Mouse (Mus musculus) intestine, postnatal 0 days (tissue): ENCODE results near the gene Prpf18. TPM values are rescaled to one million over a fixed set of nuclear protein-coding genes. Genes with fewer than 3 reads are reported as not detected.

Source experiments
- ATAC-seq: fragments of 200-750 bp; cut with Nextera tagmentation; 2 replicates; pipeline ENCODE4 v1.8.0; 2017; ENCODE audit warnings: mild to moderate bottlenecking, moderate TSS enrichment, moderate library complexity
- H3K27ac ChIP-seq: fragments of 300-500 bp; sonication (generic); 2 replicates; pipeline ENCODE4 v1.5.1; 2014; ENCODE audit warnings: mild to moderate bottlenecking, low read depth, low read length, moderate library complexity
- H3K27me3 ChIP-seq: fragments of 300-500 bp; sonication (generic); replicated peaks from 2 replicates; pipeline ENCODE4 v1.6.1; 2014; ENCODE audit warnings: low read length, mixed read lengths; ENCODE audit not compliant: control insufficient read depth, insufficient read depth
- H3K36me3 ChIP-seq: fragments of 300-500 bp; sonication (generic); 2 replicates; pipeline ENCODE4 v1.6.1; 2014; ENCODE audit warnings: mild to moderate bottlenecking, moderate library complexity; ENCODE audit not compliant: control insufficient read depth, insufficient read depth
- H3K4me1 ChIP-seq: fragments of 300-500 bp; sonication (generic); replicated peaks from 2 replicates; pipeline ENCODE4 v1.6.1; 2014; ENCODE audit warnings: antibody characterized with exemption, low read length, mixed read lengths; ENCODE audit not compliant: control insufficient read depth, insufficient read depth
- H3K4me2 ChIP-seq: fragments of 300-500 bp; sonication (generic); replicated peaks from 2 replicates; pipeline ENCODE4 v1.6.1; 2014; ENCODE audit warnings: low read depth, mild to moderate bottlenecking, moderate library complexity
- H3K4me3 ChIP-seq: fragments of 300-500 bp; sonication (generic); 2 replicates; pipeline ENCODE4 v1.5.1; 2014; ENCODE audit warnings: low read depth, low read length
- H3K9ac ChIP-seq: fragments of 300-500 bp; sonication (generic); 2 replicates; pipeline ENCODE4 v1.6.1; 2014; ENCODE audit warnings: mild to moderate bottlenecking, low read depth, low read length
- H3K9me3 ChIP-seq: fragments of 300-500 bp; sonication (generic); 2 replicates; pipeline ENCODE4 v1.6.1; 2016; ENCODE audit warnings: mixed run types; ENCODE audit not compliant: control insufficient read depth
- CTCF ChIP-seq: sonication (generic); IDR thresholded peaks from 2 replicates; pipeline ENCODE4 v1.5.1; 2016; ENCODE audit warnings: low read depth, mild to moderate bottlenecking, control low read depth, antibody characterized with exemption, moderate library complexity
- WGBS: fragments of 180-500 bp; shearing (Covaris S2); extraction: QIAGEN DNeasy Blood & Tissue Kit; methylation state at CpG from one replicate; pipeline ENCODE4 v1.1.7; 2014; 5-methylcytosine and 5-hydroxymethylcytosine counted together
- polyA plus RNA-seq: library from polyadenylated mRNA; unstranded; fragments of >200 nt; fragmentation: Nextera tagmentation; extraction: Ambion mirVana; gene quantifications from 2 replicates; pipeline ENCODE4 v1.2.1, GENCODE M21; 2015

Gene Prpf18
- polyA plus RNA-seq, 1 experiment from 2014 or later, result 13.0 TPM

GRCm38 (mm10) chr2:4611295-4611694, 40.6 kb downstream of the Prpf18 start:
- ATAC-seq, result no peak
- 81% methylated on average over 6 of the region's 6 CpGs for WGBS
- no peaks in the 10 kb centered on the region for H3K27me3 ChIP-seq
- H3K4me1 ChIP-seq, result no peaks in the 10 kb centered on the region
- TF ChIP-seq CTCF, result no peak
- H3K4me2 ChIP-seq, result no peak overlapping the region
- H3K4me3 ChIP-seq, result no peak overlapping the region
- H3K36me3 ChIP-seq, result peaks cover 31% of the 10 kb centered on the region
- no peak overlapping the region for H3K27ac ChIP-seq
- no peak overlapping the region for H3K9ac ChIP-seq
- no peaks in the 10 kb centered on the region for H3K9me3 ChIP-seq

DNA sequence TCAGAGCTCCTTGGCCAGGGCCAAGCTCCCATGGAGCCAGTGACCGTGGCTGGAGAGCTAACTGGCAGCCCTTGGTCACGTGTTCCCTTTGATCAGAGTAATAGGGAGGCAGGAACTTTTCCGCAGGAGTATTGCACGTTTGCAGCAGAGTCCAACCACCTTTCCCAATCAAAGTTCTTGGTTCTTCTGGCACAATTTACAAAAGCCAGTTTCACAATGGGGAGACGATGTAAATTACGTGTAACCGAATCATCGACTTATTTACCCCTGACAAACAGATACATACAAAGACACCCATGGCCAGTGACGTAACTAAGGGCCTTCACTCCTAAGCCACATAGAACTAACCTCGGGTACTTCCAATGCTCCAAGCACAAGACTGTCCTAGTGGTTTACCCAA, 42.5 kb downstream of the Prpf18 start:
- H3K4me3 ChIP-seq, result no peak overlapping the region
- H3K4me2 ChIP-seq, result no peak overlapping the region
- no peak for TF ChIP-seq CTCF
- no peak overlapping the region for H3K27ac ChIP-seq
- no peak overlapping the region for H3K9ac ChIP-seq
- no peaks in the 10 kb centered on the region for H3K27me3 ChIP-seq
- ATAC-seq, result no peak
- no peaks in the 10 kb centered on the region for H3K4me1 ChIP-seq
- no peaks in the 10 kb centered on the region for H3K9me3 ChIP-seq
- 81% methylated on average over 10 of the region's 10 CpGs for WGBS
- peaks cover 48% of the 10 kb centered on the region for H3K36me3 ChIP-seq

DNA sequence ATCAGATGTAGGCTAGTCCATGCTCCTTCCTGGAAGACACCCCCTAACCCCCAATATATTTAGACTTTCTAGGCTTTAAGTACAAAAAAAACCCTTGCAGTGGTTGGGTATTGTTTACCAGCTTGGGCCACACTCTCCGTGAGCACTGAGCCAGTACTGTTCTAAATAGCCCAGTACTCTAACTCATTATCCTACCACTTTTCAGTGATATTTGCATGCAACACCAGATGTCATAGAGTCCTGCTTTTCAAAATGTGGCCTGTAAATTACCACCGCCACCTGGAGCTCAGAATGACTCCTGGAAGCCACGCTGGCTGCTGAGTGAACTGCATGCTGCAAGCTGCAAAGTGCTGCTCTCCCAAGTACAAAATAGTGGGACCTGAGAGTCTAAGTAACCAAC, 43.7 kb downstream of the Prpf18 start:
- Histone ChIP-seq H3K4me2 (no peak overlapping the region), H3K27me3 (no peaks in the 10 kb centered on the region), H3K9ac (no peak overlapping the region), H3K4me1 (no peaks in the 10 kb centered on the region), H3K4me3 (no peak overlapping the region), H3K36me3 (peaks cover 55% of the 10 kb centered on the region), H3K27ac (no peak overlapping the region), H3K9me3 (no peaks in the 10 kb centered on the region)
- ATAC-seq, result no peak
- TF ChIP-seq CTCF, result no peak
- WGBS, result 87% methylated on average over 3 of the region's 3 CpGs

DNA sequence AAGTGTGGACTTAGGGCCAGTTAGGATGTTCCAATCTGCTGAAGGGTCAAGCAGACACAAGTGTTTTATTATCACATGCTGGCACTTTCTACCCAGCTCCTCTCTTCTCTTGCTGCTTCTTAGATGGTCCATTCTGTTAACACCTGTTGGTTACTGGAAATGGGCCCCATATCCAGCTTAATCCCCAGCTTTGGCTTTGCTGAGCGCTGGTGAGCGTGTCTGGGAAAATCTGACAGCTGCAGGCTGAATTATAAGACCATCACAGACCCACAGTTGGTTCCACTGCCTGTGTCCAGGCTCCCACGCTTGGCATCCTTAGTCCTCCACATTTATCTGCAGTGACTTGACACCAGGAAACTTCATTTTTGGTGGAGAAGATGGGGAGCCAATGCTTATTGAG, 45.4 kb downstream of the Prpf18 start:
- Histone ChIP-seq H3K27me3 (no peaks in the 10 kb centered on the region), H3K27ac (no peak overlapping the region), H3K4me2 (no peak overlapping the region), H3K4me1 (no peaks in the 10 kb centered on the region), H3K4me3 (no peak overlapping the region), H3K9ac (no peak overlapping the region), H3K9me3 (no peaks in the 10 kb centered on the region), H3K36me3 (peaks cover 54% of the 10 kb centered on the region)
- WGBS, result 92% methylated on average over 3 of the region's 3 CpGs
- TF ChIP-seq CTCF, result no peak
- ATAC-seq, result no peak

DNA sequence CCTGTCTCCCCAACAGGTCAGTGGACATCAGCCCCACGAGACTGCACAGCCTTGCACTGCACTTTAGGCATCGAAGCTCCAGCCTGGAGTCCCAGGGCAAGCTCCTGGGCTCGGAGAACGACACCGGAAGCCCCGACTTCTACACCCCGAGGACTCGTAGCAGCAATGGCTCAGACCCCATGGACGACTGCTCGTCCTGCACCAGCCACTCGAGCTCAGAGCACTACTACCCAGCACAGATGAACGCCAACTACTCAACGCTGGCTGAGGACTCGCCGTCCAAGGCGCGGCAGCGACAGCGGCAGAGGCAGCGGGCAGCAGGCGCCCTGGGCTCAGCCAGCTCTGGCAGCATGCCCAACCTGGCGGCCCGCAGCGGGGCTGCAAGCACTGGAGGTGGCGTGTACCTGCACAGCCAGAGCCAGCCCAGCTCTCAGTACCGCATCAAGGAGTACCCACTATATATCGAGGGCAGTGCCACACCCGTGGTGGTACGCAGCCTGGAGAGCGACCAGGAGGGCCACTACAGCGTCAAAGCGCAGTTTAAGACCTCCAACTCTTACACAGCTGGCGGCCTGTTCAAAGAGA, 48.5 kb downstream of the Prpf18 start:
- H3K36me3 ChIP-seq, result peaks cover 42% of the 10 kb centered on the region
- no peaks in the 10 kb centered on the region for H3K27me3 ChIP-seq
- H3K9me3 ChIP-seq, result no peaks in the 10 kb centered on the region
- H3K4me1 ChIP-seq, result no peaks in the 10 kb centered on the region
- no peak overlapping the region for H3K4me2 ChIP-seq
- no peak for ATAC-seq
- H3K4me3 ChIP-seq, result no peak overlapping the region
- no peak overlapping the region; the same call in 1 of the 2 replicates for H3K27ac ChIP-seq
- 89% methylated on average over 33 of the region's 33 CpGs for WGBS
- TF ChIP-seq CTCF, result no peak
- no peak overlapping the region for H3K9ac ChIP-seq

DNA sequence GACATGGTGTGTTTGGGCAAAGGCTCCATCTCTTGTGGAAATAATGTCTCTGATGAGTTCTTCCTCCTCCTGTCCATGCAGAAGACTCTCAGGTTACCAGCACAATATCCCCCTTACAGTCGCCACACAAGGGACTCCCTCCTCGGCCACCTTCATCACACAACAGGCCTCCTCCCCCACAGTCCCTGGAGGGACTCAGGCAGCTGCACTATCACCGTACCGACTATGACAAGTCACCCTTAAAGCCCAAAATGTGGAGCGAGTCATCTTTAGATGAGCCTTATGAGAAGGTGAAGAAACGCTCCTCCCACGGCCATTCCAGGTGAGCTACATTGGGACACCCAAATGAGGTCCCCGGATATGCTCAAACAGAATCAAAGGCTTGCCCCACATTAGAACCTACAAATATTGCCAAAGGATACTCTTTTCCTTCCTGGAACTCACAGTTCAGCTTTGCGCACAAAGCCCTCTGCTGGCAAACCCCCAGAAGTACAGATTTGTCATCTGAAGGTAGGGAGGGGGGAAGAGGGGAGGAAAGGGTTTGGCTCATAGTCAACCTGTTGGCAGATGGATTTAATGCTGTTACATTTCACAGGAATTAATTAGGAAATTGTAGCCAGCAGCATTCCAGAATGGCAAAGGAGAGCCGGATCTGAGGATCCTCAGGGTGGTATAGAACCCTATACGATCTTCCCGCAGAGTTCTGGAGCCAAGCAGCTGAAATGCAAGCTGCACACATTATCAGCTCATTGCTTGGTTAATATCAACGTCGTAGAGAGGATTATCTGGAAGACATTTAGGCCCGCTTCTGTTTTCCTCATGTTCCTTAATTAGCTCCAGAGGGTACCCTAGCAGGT, 50.7 kb downstream of the Prpf18 start:
- Histone ChIP-seq H3K9ac (no peak overlapping the region), H3K4me3 (no peak overlapping the region), H3K27ac (no peak overlapping the region), H3K36me3 (peaks cover 54% of the 10 kb centered on the region), H3K9me3 (no peaks in the 10 kb centered on the region), H3K27me3 (no peaks in the 10 kb centered on the region), H3K4me1 (no peaks in the 10 kb centered on the region), H3K4me2 (no peak overlapping the region)
- 53% methylated on average over 15 of the region's 15 CpGs for WGBS
- no peak for ATAC-seq
- TF ChIP-seq CTCF, result peak; percentile 89
